Mouse (Mus musculus) ES-Bruce4 (cell line): ENCODE results near the gene Mrln.

Experiments
- CTCF ChIP-seq: IDR thresholded peaks from one replicate; pipeline ENCODE4 v1.8.1; 2011; ENCODE audit warnings: low read depth, low read length
- POLR2A ChIP-seq: IDR thresholded peaks from one replicate; pipeline ENCODE4 v1.8.1; 2011; ENCODE audit warnings: low read length; ENCODE audit not compliant: insufficient read depth

- TF ChIP-seq POLR2A (no peak), CTCF (no peak)
Observed at GRCm38 (mm10) chr10:70250766-70251165, 46.3 kb downstream of the Mrln start.
